Mouse (Mus musculus) liver, embryonic 14.5 days (tissue): ENCODE results near the gene Prkar1a. TPM values are rescaled to one million over a fixed set of nuclear protein-coding genes. Genes with fewer than 3 reads are reported as not detected.
A peak's percentile ranks its signal among the peaks of the same experiment; 100 is the strongest.
"Not testable (repeated sequence)": the region's sequence is repeated elsewhere in the genome, so short reads cannot be mapped to it uniquely, and the experiment has no call there.

Experiments
- ATAC-seq: fragments of 200-750 bp; cut with Nextera tagmentation; 2 replicates; pipeline ENCODE4 v1.8.0; 2017; ENCODE audit warnings: moderate number of reproducible peaks, mild to moderate bottlenecking, moderate library complexity; ENCODE audit not compliant: insufficient read depth
- DNase-seq, 3 experiments: peaks; one replicate each; pipeline ENCODE4 v3.0.0-alpha.2; 2012 to 2013; ENCODE audit warnings: low read depth in 3 of 3, low spot score in 3 of 3
- H3K27ac ChIP-seq: fragments of 300-500 bp; sonication (generic); 2 replicates; pipeline ENCODE4 v1.5.1; 2014; ENCODE audit warnings: moderate library complexity, mild to moderate bottlenecking, control low read depth, inconsistent platforms
- H3K27me3 ChIP-seq: fragments of 300-500 bp; sonication (generic); 2 replicates; pipeline ENCODE4 v1.6.1; 2014; ENCODE audit warnings: mild to moderate bottlenecking, low read length, moderate library complexity; ENCODE audit not compliant: control insufficient read depth, insufficient read depth
- H3K36me3 ChIP-seq: fragments of 300-500 bp; sonication (generic); replicated peaks from 2 replicates; pipeline ENCODE4 v1.6.1; 2014; ENCODE audit warnings: low read depth; ENCODE audit not compliant: control insufficient read depth, insufficient read depth
- H3K4me1 ChIP-seq, 2 experiments: fragments of 200-500 bp in 1 of 2; fragments of 300-500 bp in 1 of 2; sonication (generic) in 1 of 2; replicated peaks; 2 replicates each; pipeline ENCODE4 v1.6.1; 2012 to 2014; ENCODE audit warnings: antibody characterized with exemption in 1 of 2, inconsistent platforms in 1 of 2, low read length in 1 of 2; ENCODE audit not compliant: control insufficient read depth in 2 of 2, insufficient read depth in 2 of 2
- H3K4me2 ChIP-seq: fragments of 300-500 bp; sonication (generic); 2 replicates; pipeline ENCODE4 v1.6.1; 2014; ENCODE audit warnings: low read depth, mild to moderate bottlenecking, control low read depth, moderate library complexity
- H3K4me3 ChIP-seq, 2 experiments: fragments of 200-500 bp in 1 of 2; fragments of 300-500 bp in 1 of 2; sonication (generic) in 1 of 2; 2 replicates each; pipeline ENCODE4 v1.5.1; 2012 to 2014; ENCODE audit warnings: low read depth in 2 of 2, low read length in 2 of 2, mild to moderate bottlenecking in 2 of 2, control low read depth in 1 of 2, inconsistent platforms in 1 of 2, moderate library complexity in 1 of 2; ENCODE audit not compliant: insufficient read depth in 1 of 2
- H3K9ac ChIP-seq: fragments of 300-500 bp; sonication (generic); replicated peaks from 2 replicates; pipeline ENCODE4 v1.6.1; 2014; ENCODE audit warnings: mild to moderate bottlenecking, control low read depth, moderate library complexity
- H3K9me3 ChIP-seq: fragments of 300-500 bp; sonication (generic); 2 replicates; pipeline ENCODE4 v1.6.1; 2016; ENCODE audit warnings: low read length, mixed read lengths; ENCODE audit not compliant: control insufficient read depth
- CTCF ChIP-seq: IDR thresholded peaks from 2 replicates; pipeline ENCODE4 v1.5.1; 2016; ENCODE audit warnings: antibody characterized with exemption, low read depth, control low read depth
- EP300 ChIP-seq: IDR thresholded peaks from 2 replicates; pipeline ENCODE4 v1.6.1; 2016; ENCODE audit warnings: antibody characterized with exemption, low read depth
- WGBS: fragments of 180-500 bp; shearing (Covaris S2); extraction: QIAGEN DNeasy Blood & Tissue Kit; methylation state at CpG from one replicate; pipeline ENCODE4 v1.1.7; 2014; ENCODE audit not compliant: insufficient replicate concordance; 5-methylcytosine and 5-hydroxymethylcytosine counted together
- polyA plus RNA-seq, 2 experiments: library from polyadenylated mRNA; depleted of rRNA in 1 of 2; stranded (reverse) in 1 of 2; unstranded in 1 of 2; fragments of >200 nt; fragmentation: Nextera tagmentation in 1 of 2; extraction: Ambion mirVana in 1 of 2; gene quantifications; 2 replicates each; pipeline versions ENCODE4 v1.2.1 to v1.2.3; 2012 to 2014

The Prkar1a gene
- polyA plus RNA-seq, 2 experiments, result 43.9 to 115 TPM

GRCm38 (mm10) chr11:109656232-109656631 lies 7.0 kb downstream of the Prkar1a start:
- Histone ChIP-seq H3K27ac (no peak overlapping the region; the same call in 1 of the 2 replicates), H3K9me3 (no peaks in the 10 kb centered on the region), H3K4me3 (no peak overlapping the region), H3K36me3 (peaks cover 41% of the 10 kb centered on the region), H3K9ac (no peak overlapping the region; the same call in 1 of the 2 replicates), H3K4me2 (peak overlapping the region; percentile 2; the same call in 1 of the 2 replicates), H3K4me1 (peaks cover 20 to 26% of the 10 kb centered on the region in 2 experiments), H3K27me3 (no peaks in the 10 kb centered on the region)
- ATAC-seq, result peak; percentile 77
- DNase-seq, result peak in 2 of 3 experiments; percentile 40 to 42
- TF ChIP-seq CTCF (no peak), EP300 (no peak)
- WGBS, result 23% methylated on average over 7 of the region's 7 CpGs

GRCm38 (mm10) chr11:109660526-109660925 lies 11.3 kb downstream of the Prkar1a start:
- not testable (repeated sequence) for H3K9me3 ChIP-seq, H3K27ac ChIP-seq, H3K9ac ChIP-seq, ATAC-seq, H3K4me2 ChIP-seq, H3K27me3 ChIP-seq, H3K4me3 ChIP-seq, DNase-seq
- WGBS, result 90% methylated on average over 8 of the region's 8 CpGs
- Histone ChIP-seq H3K4me1 (peaks cover 11 to 12% of the 10 kb centered on the region in 2 experiments), H3K36me3 (peaks cover 51% of the 10 kb centered on the region)

GRCm38 (mm10) chr11:109664293-109664692 lies 15.1 kb downstream of the Prkar1a start:
- Histone ChIP-seq H3K9me3 (no peaks in the 10 kb centered on the region), H3K9ac (no peak overlapping the region), H3K36me3 (peaks cover 76% of the 10 kb centered on the region), H3K4me1 (no peaks in the 10 kb centered on the region), H3K4me3 (no peak overlapping the region), H3K4me2 (no peak overlapping the region), H3K27ac (no peak overlapping the region), H3K27me3 (no peaks in the 10 kb centered on the region)
- 84% methylated on average over 13 of the region's 13 CpGs for WGBS
- no peak for DNase-seq
- TF ChIP-seq CTCF (no peak), EP300 (no peak)
- no peak for ATAC-seq

- H3K36me3 ChIP-seq, result peaks cover 74% of the 10 kb centered on the region
- no peak for ATAC-seq
- no peak overlapping the region for H3K4me3 ChIP-seq
- no peak for TF ChIP-seq CTCF
- TF ChIP-seq EP300, result no peak
- no peak for DNase-seq
- H3K4me2 ChIP-seq, result no peak overlapping the region
- H3K9me3 ChIP-seq, result no peaks in the 10 kb centered on the region
- H3K4me1 ChIP-seq, result no peaks in the 10 kb centered on the region
- H3K9ac ChIP-seq, result no peak overlapping the region
- 78% methylated on average over 6 of the region's 6 CpGs for WGBS
- H3K27me3 ChIP-seq, result no peaks in the 10 kb centered on the region
- no peak overlapping the region for H3K27ac ChIP-seq
Observed at GRCm38 (mm10) chr11:109665424-109665823, 16.2 kb downstream of the Prkar1a start.

GRCm38 (mm10) chr11:109666411-109666810 lies 17.2 kb downstream of the Prkar1a start:
- 90% methylated on average over 13 of the region's 13 CpGs for WGBS
- H3K9me3 ChIP-seq, result no peaks in the 10 kb centered on the region
- no peaks in the 10 kb centered on the region for H3K27me3 ChIP-seq

More at GRCm38 (mm10) chr11:109666411-109666810, 17.2 kb downstream of the Prkar1a start:
- no peak overlapping the region for H3K4me3 ChIP-seq
- TF ChIP-seq CTCF, result no peak
- TF ChIP-seq EP300, result no peak
- no peak overlapping the region for H3K4me2 ChIP-seq
- DNase-seq, result no peak
- peaks cover 65% of the 10 kb centered on the region for H3K36me3 ChIP-seq
- no peak overlapping the region for H3K27ac ChIP-seq
- ATAC-seq, result no peak
- no peaks in the 10 kb centered on the region for H3K4me1 ChIP-seq
- H3K9ac ChIP-seq, result no peak overlapping the region
